Mouse (Mus musculus) hindbrain, embryonic 12.5 days (tissue): Measurements from ENCODE around the gene Ndufa11. TPM values are rescaled to one million over a fixed set of nuclear protein-coding genes. Genes with fewer than 3 reads are reported as not detected.

Experiments
- ATAC-seq: fragments of 200-750 bp; cut with Nextera tagmentation; 2 replicates; pipeline ENCODE4 v1.8.0; 2017; ENCODE audit warnings: moderate TSS enrichment; ENCODE audit not compliant: low FRiP score
- H3K27ac ChIP-seq: fragments of 300-500 bp; sonication (generic); 2 replicates; pipeline ENCODE4 v1.5.1; 2016; ENCODE audit warnings: mild to moderate bottlenecking
- H3K27me3 ChIP-seq: fragments of 300-500 bp; sonication (generic); 2 replicates; pipeline ENCODE4 v1.6.1; 2016; ENCODE audit warnings: mild to moderate bottlenecking
- H3K36me3 ChIP-seq: fragments of 300-500 bp; sonication (generic); 2 replicates; pipeline ENCODE4 v1.6.1; 2016; ENCODE audit warnings: mild to moderate bottlenecking
- H3K4me1 ChIP-seq: fragments of 300-500 bp; sonication (generic); 2 replicates; pipeline ENCODE4 v1.6.1; 2016
- H3K4me2 ChIP-seq: fragments of 300-500 bp; sonication (generic); replicated peaks from 2 replicates; pipeline ENCODE4 v1.6.1; 2016; ENCODE audit warnings: mild to moderate bottlenecking
- H3K4me3 ChIP-seq: fragments of 300-500 bp; sonication (generic); 2 replicates; pipeline ENCODE4 v1.5.1; 2016; ENCODE audit warnings: mild to moderate bottlenecking
- H3K9ac ChIP-seq: fragments of 300-500 bp; sonication (generic); 2 replicates; pipeline ENCODE4 v1.6.1; 2016; ENCODE audit warnings: mild to moderate bottlenecking, moderate library complexity
- H3K9me3 ChIP-seq: fragments of 300-500 bp; sonication (generic); replicated peaks from 2 replicates; pipeline ENCODE4 v1.6.1; 2016; ENCODE audit warnings: mild to moderate bottlenecking
- WGBS: fragments of 180-500 bp; shearing (Covaris S2); methylation state at CpG from one replicate; pipeline ENCODE4 v1.1.7; 2016; 5-methylcytosine and 5-hydroxymethylcytosine counted together
- polyA plus RNA-seq: library from polyadenylated mRNA; unstranded; fragments of >200 nt; fragmentation: Nextera tagmentation; extraction: Ambion mirVana; gene quantifications from 2 replicates; pipeline ENCODE4 v1.2.1, GENCODE M21; 2016

The Ndufa11 gene
- polyA plus RNA-seq, 1 experiment from 2014 or later, result 382 TPM

- 30% methylated on average over 70 of the region's 71 CpGs for WGBS
- Histone ChIP-seq H3K27me3 (peaks cover 76% of the 10 kb centered on the region), H3K4me2 (peak overlapping the region; percentile 43), H3K9ac (0 out of 2 replicates have a peak overlapping the region, but pooled peaks have one; percentile 36), H3K4me1 (peaks cover 7% of the 10 kb centered on the region; the same call in 1 of the 2 replicates), H3K4me3 (peak overlapping the region; percentile 24), H3K27ac (no peak overlapping the region), H3K9me3 (no peaks in the 10 kb centered on the region), H3K36me3 (no peaks in the 10 kb centered on the region)
- ATAC-seq, result peak; percentile 77
Measured at GRCm38 (mm10) chr17:56751404-56752072, 34.0 kb downstream of the Ndufa11 start.

- Histone ChIP-seq H3K4me1 (peaks cover 18% of the 10 kb centered on the region), H3K27me3 (peaks cover 91% of the 10 kb centered on the region), H3K36me3 (no peaks in the 10 kb centered on the region), H3K4me2 (no peak overlapping the region), H3K9ac (no peak overlapping the region), H3K4me3 (no peak overlapping the region), H3K27ac (no peak overlapping the region), H3K9me3 (no peaks in the 10 kb centered on the region)
- no peak for ATAC-seq
- WGBS, result 21% methylated on average over 15 of the region's 15 CpGs
Measured at GRCm38 (mm10) chr17:56753452-56753851, 35.9 kb downstream of the Ndufa11 start.

GRCm38 (mm10) chr17:56754271-56755185 is 37.0 kb downstream of the Ndufa11 start:
- H3K9me3 ChIP-seq, result no peaks in the 10 kb centered on the region
- H3K27me3 ChIP-seq, result peaks cover 89% of the 10 kb centered on the region
- H3K9ac ChIP-seq, result no peak overlapping the region
- no peak overlapping the region for H3K4me2 ChIP-seq
- no peak overlapping the region for H3K4me3 ChIP-seq
- H3K27ac ChIP-seq, result no peak overlapping the region
- 14% methylated on average over 36 of the region's 36 CpGs for WGBS
- no peaks in the 10 kb centered on the region for H3K36me3 ChIP-seq
- H3K4me1 ChIP-seq, result peaks cover 18% of the 10 kb centered on the region
- ATAC-seq, result no peak

GRCm38 (mm10) chr17:56756703-56757399 is 39.3 kb downstream of the Ndufa11 start:
- Histone ChIP-seq H3K9ac (peak overlapping the region; percentile 56), H3K27me3 (peaks cover 86% of the 10 kb centered on the region), H3K36me3 (no peaks in the 10 kb centered on the region), H3K4me3 (peak overlapping the region; percentile 42), H3K4me2 (peak overlapping the region; percentile 88), H3K27ac (no peak overlapping the region), H3K4me1 (peaks cover 22% of the 10 kb centered on the region), H3K9me3 (no peaks in the 10 kb centered on the region)
- peak; percentile 5 for ATAC-seq
- 1% methylated on average over 51 of the region's 51 CpGs for WGBS

GRCm38 (mm10) chr17:56757416-56758123 is 40.0 kb downstream of the Ndufa11 start, which contains the start of gene Nrtn:
Gene Nrtn (minus strand): TSS chr17:56757530.
- peak within 1 kb of the TSS; percentile 88 for H3K4me2 ChIP-seq
- H3K9ac ChIP-seq, result peak within 1 kb of the TSS; percentile 56
- peaks cover 78% of the 10 kb centered on the region for H3K27me3 ChIP-seq
- H3K9me3 ChIP-seq, result no peaks in the 10 kb centered on the region
- WGBS, result under 1% methylated on average over 39 of the region's 48 CpGs
- ATAC-seq, result peak; percentile 23
- no peak within 1 kb of the TSS for H3K27ac ChIP-seq
- H3K4me3 ChIP-seq, result peak within 1 kb of the TSS; percentile 42
- peaks cover 27% of the 10 kb centered on the region for H3K4me1 ChIP-seq
- H3K36me3 ChIP-seq, result no peaks in the 10 kb centered on the region

- Histone ChIP-seq H3K9me3 (no peaks in the 10 kb centered on the region), H3K9ac (no peak overlapping the region), H3K4me2 (peak overlapping the region; percentile 88; the same call in 1 of the 2 replicates), H3K4me1 (peaks cover 33% of the 10 kb centered on the region), H3K4me3 (no peak overlapping the region), H3K36me3 (no peaks in the 10 kb centered on the region), H3K27me3 (peaks cover 73% of the 10 kb centered on the region), H3K27ac (no peak overlapping the region)
- no peak for ATAC-seq
- WGBS, result 2% methylated on average over 12 of the region's 12 CpGs
Measured at GRCm38 (mm10) chr17:56758132-56758531, 40.6 kb downstream of the Ndufa11 start.

- H3K4me2 ChIP-seq, result no peak overlapping the region
- H3K4me1 ChIP-seq, result peaks cover 29% of the 10 kb centered on the region
- no peak overlapping the region for H3K9ac ChIP-seq
- 42% methylated on average over 7 of the region's 7 CpGs for WGBS
- peaks cover 61% of the 10 kb centered on the region for H3K27me3 ChIP-seq
- no peak for ATAC-seq
- no peak overlapping the region for H3K27ac ChIP-seq
- H3K9me3 ChIP-seq, result no peaks in the 10 kb centered on the region
- no peaks in the 10 kb centered on the region for H3K36me3 ChIP-seq
- no peak overlapping the region for H3K4me3 ChIP-seq
Measured at GRCm38 (mm10) chr17:56759261-56759660, 41.7 kb downstream of the Ndufa11 start.

GRCm38 (mm10) chr17:56761077-56761476 is 43.5 kb downstream of the Ndufa11 start:
- Histone ChIP-seq H3K4me2 (no peak overlapping the region), H3K36me3 (no peaks in the 10 kb centered on the region), H3K4me1 (peaks cover 35% of the 10 kb centered on the region), H3K27ac (no peak overlapping the region), H3K9me3 (no peaks in the 10 kb centered on the region), H3K9ac (no peak overlapping the region), H3K27me3 (peaks cover 43% of the 10 kb centered on the region), H3K4me3 (no peak overlapping the region)
- ATAC-seq, result no peak
- WGBS, result 67% methylated on average over 3 of the region's 3 CpGs

- under 1% methylated on average over 27 of the region's 28 CpGs for WGBS
Measured at GRCm38 (mm10) chr17:56761991-56762410, 44.4 kb downstream of the Ndufa11 start.

GRCm38 (mm10) chr17:56762769-56763731 is 45.5 kb downstream of the Ndufa11 start:
- no peaks in the 10 kb centered on the region for H3K9me3 ChIP-seq
- WGBS, result 44% methylated on average over 27 of the region's 27 CpGs
- ATAC-seq, result no peak
- H3K9ac ChIP-seq, result no peak overlapping the region
- no peak overlapping the region for H3K4me3 ChIP-seq
- H3K27me3 ChIP-seq, result peaks cover 24% of the 10 kb centered on the region
- H3K4me2 ChIP-seq, result peak overlapping the region; percentile 66; the same call in 1 of the 2 replicates
- peak overlapping the region; percentile 95 for H3K27ac ChIP-seq
- H3K4me1 ChIP-seq, result peaks cover 23% of the 10 kb centered on the region
- H3K36me3 ChIP-seq, result peaks cover 11% of the 10 kb centered on the region

More at GRCm38 (mm10) chr17:56761991-56762410, 44.4 kb downstream of the Ndufa11 start:
- H3K4me1 ChIP-seq, result peaks cover 32% of the 10 kb centered on the region
- peak overlapping the region; percentile 65 for H3K9ac ChIP-seq
- H3K9me3 ChIP-seq, result no peaks in the 10 kb centered on the region
- H3K27ac ChIP-seq, result peak overlapping the region; percentile 95
- H3K27me3 ChIP-seq, result peaks cover 34% of the 10 kb centered on the region
- ATAC-seq, result peak; percentile 32
- peak overlapping the region; percentile 45 for H3K4me3 ChIP-seq
- H3K4me2 ChIP-seq, result peak overlapping the region; percentile 66
- H3K36me3 ChIP-seq, result peaks cover 3% of the 10 kb centered on the region
